Mouse (Mus musculus) testis, adult 2 months (tissue): ENCODE results near the gene Krt28.

Source experiments
- CTCF ChIP-seq: fragments of 200-500 bp; IDR thresholded peaks from 2 replicates; pipeline ENCODE4 v1.5.1; 2012; ENCODE audit warnings: low read depth, mild to moderate bottlenecking, inconsistent platforms, low read length, moderate library complexity; ENCODE audit not compliant: control insufficient read depth, insufficient read depth, insufficient replicate concordance
- POLR2A ChIP-seq: fragments of 200-500 bp; IDR thresholded peaks from 2 replicates; pipeline ENCODE4 v1.6.1; 2012; ENCODE audit warnings: low read depth, mild to moderate bottlenecking, inconsistent platforms, low read length, moderate library complexity; ENCODE audit not compliant: control insufficient read depth

DNA sequence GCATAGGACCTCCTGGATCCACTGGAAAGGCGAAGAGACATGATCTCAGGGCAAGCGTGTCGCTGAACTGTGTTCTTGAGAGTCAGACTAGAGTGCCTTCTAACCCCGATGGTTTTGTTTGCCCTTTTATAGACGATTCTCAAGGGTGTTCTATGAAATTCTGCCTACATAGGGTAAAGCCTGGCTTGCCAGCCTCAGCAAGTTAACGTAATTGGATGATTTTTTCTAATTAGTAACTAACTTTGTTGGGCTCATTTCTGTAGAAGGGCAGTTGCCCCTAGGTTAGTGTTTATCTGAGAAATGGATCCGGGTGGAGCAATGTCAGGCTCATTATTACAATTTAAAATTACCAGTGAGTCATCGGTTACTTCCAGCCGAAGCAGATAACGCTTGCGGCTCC, 51.9 kb downstream of the Krt28 start, which contains the start of gene Krt25:
- TF ChIP-seq CTCF (no peak), POLR2A (no peak)
